Mouse (Mus musculus) neural tube, embryonic 15.5 days (tissue): Measurements from ENCODE around the gene Tm9sf4. TPM values are rescaled to one million over a fixed set of nuclear protein-coding genes. Genes with fewer than 3 reads are reported as not detected.

Experiments used
- ATAC-seq: fragments of 200-750 bp; cut with Nextera tagmentation; 2 replicates; pipeline ENCODE4 v1.8.0; 2017; ENCODE audit warnings: mild to moderate bottlenecking, moderate TSS enrichment, moderate library complexity; ENCODE audit not compliant: low FRiP score
- H3K27ac ChIP-seq: fragments of 300-500 bp; sonication (generic); replicated peaks from 2 replicates; pipeline ENCODE4 v1.5.1; 2015; ENCODE audit warnings: mild to moderate bottlenecking, inconsistent platforms
- H3K27me3 ChIP-seq: fragments of 300-500 bp; sonication (generic); replicated peaks from 2 replicates; pipeline ENCODE4 v1.6.1; 2015; ENCODE audit warnings: inconsistent platforms
- H3K36me3 ChIP-seq: fragments of 300-500 bp; sonication (generic); 2 replicates; pipeline ENCODE4 v1.6.1; 2015; ENCODE audit warnings: inconsistent platforms
- H3K4me1 ChIP-seq: fragments of 300-500 bp; sonication (generic); 2 replicates; pipeline ENCODE4 v1.6.1; 2015; ENCODE audit warnings: inconsistent platforms
- H3K4me2 ChIP-seq: fragments of 300-500 bp; sonication (generic); 2 replicates; pipeline ENCODE4 v1.6.1; 2015; ENCODE audit warnings: inconsistent platforms, mild to moderate bottlenecking, moderate library complexity
- H3K4me3 ChIP-seq: fragments of 300-500 bp; sonication (generic); replicated peaks from 2 replicates; pipeline ENCODE4 v1.5.1; 2015; ENCODE audit warnings: mild to moderate bottlenecking, inconsistent platforms
- H3K9ac ChIP-seq: fragments of 300-500 bp; sonication (generic); replicated peaks from 2 replicates; pipeline ENCODE4 v1.6.1; 2015; ENCODE audit warnings: mild to moderate bottlenecking, inconsistent platforms
- H3K9me3 ChIP-seq: fragments of 300-500 bp; sonication (generic); replicated peaks from 2 replicates; pipeline ENCODE4 v1.6.1; 2016; ENCODE audit warnings: inconsistent platforms
- WGBS: fragments of 180-500 bp; shearing (Covaris S2); methylation state at CpG from one replicate; pipeline ENCODE4 v1.1.7; 2015; ENCODE audit warnings: mixed read lengths; 5-methylcytosine and 5-hydroxymethylcytosine counted together
- polyA plus RNA-seq: library from polyadenylated mRNA; unstranded; fragments of >200 nt; fragmentation: Nextera tagmentation; extraction: Ambion mirVana; gene quantifications from 2 replicates; pipeline ENCODE4 v1.2.1, GENCODE M21; 2015

Tm9sf4 gene
- polyA plus RNA-seq, 1 experiment from 2014 or later: 83.0 TPM

- Histone ChIP-seq H3K9me3 (no peaks in the 10 kb centered on the region), H3K27me3 (no peaks in the 10 kb centered on the region), H3K4me3 (no peak overlapping the region), H3K4me1 (no peaks in the 10 kb centered on the region), H3K9ac (no peak overlapping the region), H3K27ac (no peak overlapping the region), H3K36me3 (peaks cover 8% of the 10 kb centered on the region; the same call in 1 of the 2 replicates), H3K4me2 (no peak overlapping the region)
- WGBS: 88% methylated on average over 10 of the region's 10 CpGs
- no peak for ATAC-seq
Observed at GRCm38 (mm10) chr2:153217826-153218340, 56.8 kb downstream of the Tm9sf4 start.

GRCm38 (mm10) chr2:153218516-153218915, 57.4 kb downstream of the Tm9sf4 start:
- no peaks in the 10 kb centered on the region for H3K27me3 ChIP-seq
- H3K4me3 ChIP-seq: no peak overlapping the region
- H3K4me1 ChIP-seq: no peaks in the 10 kb centered on the region
- H3K27ac ChIP-seq: no peak overlapping the region
- WGBS: 76% methylated on average over 3 of the region's 3 CpGs
- no peak overlapping the region for H3K4me2 ChIP-seq
- H3K36me3 ChIP-seq: peaks cover 8% of the 10 kb centered on the region; the same call in 1 of the 2 replicates
- no peak for ATAC-seq
- no peaks in the 10 kb centered on the region for H3K9me3 ChIP-seq
- no peak overlapping the region for H3K9ac ChIP-seq

- Histone ChIP-seq H3K4me2 (no peak overlapping the region), H3K27me3 (no peaks in the 10 kb centered on the region), H3K9ac (no peak overlapping the region), H3K9me3 (no peaks in the 10 kb centered on the region), H3K4me3 (no peak overlapping the region), H3K27ac (no peak overlapping the region), H3K36me3 (peaks cover 8% of the 10 kb centered on the region; the same call in 1 of the 2 replicates), H3K4me1 (peaks cover 23% of the 10 kb centered on the region)
- no peak for ATAC-seq
- WGBS: 95% methylated on average over 4 of the region's 4 CpGs
Observed at GRCm38 (mm10) chr2:153221620-153222019, 60.5 kb downstream of the Tm9sf4 start.

- no peak overlapping the region for H3K4me3 ChIP-seq
- no peak for ATAC-seq
- no peak overlapping the region for H3K4me2 ChIP-seq
- H3K27ac ChIP-seq: no peak overlapping the region
- H3K4me1 ChIP-seq: peaks cover 23% of the 10 kb centered on the region
- H3K9me3 ChIP-seq: no peaks in the 10 kb centered on the region
- no peaks in the 10 kb centered on the region for H3K27me3 ChIP-seq
- H3K9ac ChIP-seq: no peak overlapping the region
- H3K36me3 ChIP-seq: peaks cover 8% of the 10 kb centered on the region; the same call in 1 of the 2 replicates
Observed at GRCm38 (mm10) chr2:153222130-153222529, 61.0 kb downstream of the Tm9sf4 start.

GRCm38 (mm10) chr2:153222566-153222965, 61.5 kb downstream of the Tm9sf4 start:
- H3K27ac ChIP-seq: no peak overlapping the region
- no peaks in the 10 kb centered on the region for H3K9me3 ChIP-seq
- H3K4me3 ChIP-seq: no peak overlapping the region
- H3K4me2 ChIP-seq: no peak overlapping the region
- no peak overlapping the region for H3K9ac ChIP-seq
- 95% methylated on average over 2 of the region's 2 CpGs for WGBS
- H3K4me1 ChIP-seq: peaks cover 23% of the 10 kb centered on the region
- no peak for ATAC-seq
- H3K36me3 ChIP-seq: peaks cover 8% of the 10 kb centered on the region; the same call in 1 of the 2 replicates
- no peaks in the 10 kb centered on the region for H3K27me3 ChIP-seq

GRCm38 (mm10) chr2:153224946-153225594, 64.0 kb downstream of the Tm9sf4 start, which contains the start of gene Tspyl3:
Tspyl3 (minus strand) TSS chr2:153225441.
- peaks cover 23% of the 10 kb centered on the region for H3K4me1 ChIP-seq
- WGBS: 3% methylated on average over 31 of the region's 31 CpGs

GRCm38 (mm10) chr2:153225595-153225953, 64.5 kb downstream of the Tm9sf4 start:
- no peak for ATAC-seq
- Histone ChIP-seq H3K9me3 (no peaks in the 10 kb centered on the region), H3K4me2 (peak overlapping the region; percentile 69), H3K9ac (peak overlapping the region; percentile 74; the same call in 1 of the 2 replicates), H3K27me3 (no peaks in the 10 kb centered on the region), H3K4me3 (peak overlapping the region; percentile 64), H3K36me3 (peaks cover 34% of the 10 kb centered on the region), H3K27ac (peak overlapping the region; percentile 84), H3K4me1 (peaks cover 23% of the 10 kb centered on the region)
- 2% methylated on average over 3 of the region's 3 CpGs for WGBS

More at GRCm38 (mm10) chr2:153224946-153225594, 64.0 kb downstream of the Tm9sf4 start, which contains the start of gene Tspyl3:
- peak within 1 kb of the TSS; percentile 69 for H3K4me2 ChIP-seq
- H3K27ac ChIP-seq: peak within 1 kb of the TSS; percentile 84
- H3K4me3 ChIP-seq: peak within 1 kb of the TSS; percentile 64
- peak within 1 kb of the TSS; percentile 74 for H3K9ac ChIP-seq
- H3K36me3 ChIP-seq: peaks cover 29% of the 10 kb centered on the region
- H3K9me3 ChIP-seq: no peaks in the 10 kb centered on the region
- peak; percentile 92 for ATAC-seq
- H3K27me3 ChIP-seq: no peaks in the 10 kb centered on the region

GRCm38 (mm10) chr2:153227959-153228358, 66.9 kb downstream of the Tm9sf4 start:
- H3K36me3 ChIP-seq: peaks cover 48% of the 10 kb centered on the region
- no peak for ATAC-seq
- no peak overlapping the region for H3K27ac ChIP-seq
- H3K9ac ChIP-seq: no peak overlapping the region
- H3K4me3 ChIP-seq: no peak overlapping the region
- H3K27me3 ChIP-seq: no peaks in the 10 kb centered on the region
- H3K9me3 ChIP-seq: no peaks in the 10 kb centered on the region
- H3K4me1 ChIP-seq: peaks cover 23% of the 10 kb centered on the region
- H3K4me2 ChIP-seq: no peak overlapping the region
- WGBS: 89% methylated on average over 4 of the region's 4 CpGs

GRCm38 (mm10) chr2:153228523-153228922, 67.4 kb downstream of the Tm9sf4 start:
- Histone ChIP-seq H3K9ac (no peak overlapping the region), H3K9me3 (no peaks in the 10 kb centered on the region), H3K4me1 (peaks cover 23% of the 10 kb centered on the region), H3K4me2 (no peak overlapping the region), H3K4me3 (no peak overlapping the region), H3K27ac (no peak overlapping the region), H3K36me3 (peaks cover 52% of the 10 kb centered on the region), H3K27me3 (no peaks in the 10 kb centered on the region)
- ATAC-seq: no peak
- 93% methylated on average over 5 of the region's 5 CpGs for WGBS

GRCm38 (mm10) chr2:153237193-153237592, 76.1 kb downstream of the Tm9sf4 start:
- Histone ChIP-seq H3K27me3 (no peaks in the 10 kb centered on the region), H3K36me3 (peaks cover 31% of the 10 kb centered on the region), H3K9me3 (no peaks in the 10 kb centered on the region), H3K4me3 (no peak overlapping the region), H3K27ac (no peak overlapping the region), H3K4me2 (no peak overlapping the region), H3K9ac (no peak overlapping the region), H3K4me1 (peaks cover 41% of the 10 kb centered on the region)
- no peak for ATAC-seq
- 57% methylated on average over 4 of the region's 4 CpGs for WGBS

GRCm38 (mm10) chr2:153237891-153238290, 76.8 kb downstream of the Tm9sf4 start:
- Histone ChIP-seq H3K9me3 (no peaks in the 10 kb centered on the region), H3K9ac (no peak overlapping the region), H3K4me2 (no peak overlapping the region), H3K27ac (no peak overlapping the region), H3K4me1 (peaks cover 46% of the 10 kb centered on the region), H3K4me3 (no peak overlapping the region), H3K36me3 (peaks cover 26% of the 10 kb centered on the region), H3K27me3 (no peaks in the 10 kb centered on the region)
- 81% methylated on average over 4 of the region's 4 CpGs for WGBS
- ATAC-seq: no peak

GRCm38 (mm10) chr2:153238406-153238805, 77.3 kb downstream of the Tm9sf4 start:
- Histone ChIP-seq H3K27me3 (no peaks in the 10 kb centered on the region), H3K4me1 (peaks cover 46% of the 10 kb centered on the region), H3K9me3 (no peaks in the 10 kb centered on the region), H3K9ac (no peak overlapping the region), H3K4me2 (no peak overlapping the region), H3K4me3 (no peak overlapping the region), H3K36me3 (peaks cover 22% of the 10 kb centered on the region), H3K27ac (no peak overlapping the region; the same call in 1 of the 2 replicates)
- WGBS: 76% methylated on average over 2 of the region's 2 CpGs
- no peak for ATAC-seq
